Mouse (Mus musculus) stomach, postnatal 0 days (tissue): ENCODE measurements at regions not wholly inside any gene's neighbourhood (a gene's known extent, or its start where the extent isn't known, plus 50 kb on each side); places are given as distances from the start of the nearest gene placed in this dataset.

ENCODE experiments used
- ATAC-seq: fragments of 200-750 bp; cut with Nextera tagmentation; 2 replicates; pipeline ENCODE4 v1.8.0; 2017; ENCODE audit not compliant: low FRiP score, low TSS enrichment
- DNase-seq: peaks from one replicate; pipeline ENCODE4 v3.0.0-alpha.2; 2016; ENCODE audit warnings: low spot score
- H3K27ac ChIP-seq: fragments of 300-500 bp; sonication (generic); replicated peaks from 2 replicates; pipeline ENCODE4 v1.5.1; 2014; ENCODE audit warnings: mild to moderate bottlenecking, control low read depth
- H3K27me3 ChIP-seq: fragments of 300-500 bp; sonication (generic); 2 replicates; pipeline ENCODE4 v1.6.1; 2014; ENCODE audit warnings: low read length; ENCODE audit not compliant: control insufficient read depth, insufficient read depth
- H3K36me3 ChIP-seq: fragments of 300-500 bp; sonication (generic); 2 replicates; pipeline ENCODE4 v1.6.1; 2014; ENCODE audit warnings: low read length, mixed read lengths; ENCODE audit not compliant: control insufficient read depth, insufficient read depth
- H3K4me1 ChIP-seq: fragments of 300-500 bp; sonication (generic); replicated peaks from 2 replicates; pipeline ENCODE4 v1.6.1; 2014; ENCODE audit warnings: antibody characterized with exemption; ENCODE audit not compliant: control insufficient read depth, insufficient read depth
- H3K4me2 ChIP-seq: fragments of 300-500 bp; sonication (generic); replicated peaks from 2 replicates; pipeline ENCODE4 v1.6.1; 2014; ENCODE audit warnings: low read depth, mild to moderate bottlenecking, control low read depth, moderate library complexity
- H3K4me3 ChIP-seq: fragments of 300-500 bp; sonication (generic); 2 replicates; pipeline ENCODE4 v1.5.1; 2014; ENCODE audit warnings: low read depth, low read length, control low read depth
- H3K9ac ChIP-seq: fragments of 300-500 bp; sonication (generic); 2 replicates; pipeline ENCODE4 v1.6.1; 2014; ENCODE audit warnings: mild to moderate bottlenecking, low read length, control low read depth, mixed read lengths
- H3K9me3 ChIP-seq: fragments of 300-500 bp; sonication (generic); 2 replicates; pipeline ENCODE4 v1.6.1; 2016; ENCODE audit warnings: low read length; ENCODE audit not compliant: control insufficient read depth
- CTCF ChIP-seq: IDR thresholded peaks from 2 replicates; pipeline ENCODE4 v1.5.1; 2016; ENCODE audit warnings: antibody characterized with exemption, low read depth, mild to moderate bottlenecking, moderate library complexity
- EP300 ChIP-seq: optimal IDR thresholded peaks from 2 replicates; pipeline ENCODE3; 2016; ENCODE audit warnings: antibody characterized with exemption
- WGBS: fragments of 180-500 bp; shearing (Covaris S2); extraction: QIAGEN DNeasy Blood & Tissue Kit; methylation state at CpG from one replicate; pipeline ENCODE4 v1.1.7; 2014; 5-methylcytosine and 5-hydroxymethylcytosine counted together

DNA sequence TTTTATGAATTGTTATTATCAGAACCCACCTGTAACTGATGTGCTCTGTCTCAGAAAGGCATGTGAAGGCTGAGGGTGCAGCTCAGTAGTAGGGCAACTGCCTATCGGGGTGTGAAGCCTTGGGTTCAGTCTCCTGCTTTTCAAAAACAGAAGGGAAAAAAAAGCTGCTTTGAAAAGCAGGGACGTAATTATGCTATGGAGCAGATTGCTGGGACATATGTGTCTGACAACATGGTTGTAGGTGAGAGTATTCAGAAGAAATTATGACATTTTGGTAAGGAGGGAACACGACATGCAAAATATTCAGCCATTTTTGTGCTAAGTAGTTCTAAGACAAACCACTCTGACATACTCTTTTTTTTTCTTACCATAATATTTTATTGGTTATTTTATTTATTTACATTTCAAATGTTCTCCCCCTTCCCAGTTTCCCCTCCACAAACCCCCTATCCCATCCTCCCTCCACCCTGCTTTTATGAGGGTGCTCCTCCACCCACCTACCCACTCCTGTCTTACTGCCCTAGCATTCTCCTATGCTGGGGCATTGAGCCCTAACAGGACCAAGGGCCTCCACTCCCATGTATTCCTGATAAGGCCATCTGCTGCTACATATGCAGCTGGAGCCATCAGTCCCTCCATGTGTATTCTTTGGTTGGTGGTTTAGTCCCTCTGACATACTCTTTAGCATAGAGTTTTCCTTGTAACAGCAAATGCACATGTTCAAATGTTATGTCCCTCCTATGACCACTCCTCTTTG, 122.8 kb upstream of the Trpm3 start:
- ATAC-seq (no peak), DNase-seq (no peak)
- Histone ChIP-seq H3K36me3 (no peaks in the 10 kb centered on the region), H3K27ac (no peak overlapping the region), H3K4me1 (no peaks in the 10 kb centered on the region), H3K9ac (no peak overlapping the region), H3K4me2 (no peak overlapping the region), H3K4me3 (no peak overlapping the region), H3K9me3 (no peaks in the 10 kb centered on the region), H3K27me3 (no peaks in the 10 kb centered on the region)
- 89% methylated on average over 3 of the region's 3 CpGs for WGBS
- no peak for TF ChIP-seq CTCF
- TF ChIP-seq EP300, result no peak

DNA sequence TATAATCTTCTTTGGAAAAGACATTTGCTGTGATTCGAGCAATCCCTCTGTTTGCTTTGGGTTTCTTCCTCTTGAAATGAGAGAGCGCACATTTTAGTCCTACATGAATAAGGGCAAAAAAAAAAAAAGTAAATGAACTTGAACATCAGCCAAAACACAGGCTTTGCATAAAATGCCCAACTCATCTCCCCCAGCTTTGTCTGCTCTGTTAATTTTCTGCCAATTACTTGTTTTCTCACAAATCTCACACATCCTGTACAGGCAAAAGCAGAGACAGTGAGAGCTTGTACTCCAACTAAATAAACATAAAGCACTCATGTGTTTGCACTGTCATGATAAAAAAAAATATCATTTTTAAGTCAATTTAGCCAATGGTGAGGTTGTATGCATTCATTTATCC, 121.4 kb upstream of the Trpm3 start:
- Histone ChIP-seq H3K9ac (no peak overlapping the region), H3K27ac (no peak overlapping the region), H3K4me1 (no peaks in the 10 kb centered on the region), H3K4me2 (no peak overlapping the region), H3K4me3 (no peak overlapping the region), H3K9me3 (no peaks in the 10 kb centered on the region; the same call in 1 of the 2 replicates), H3K36me3 (no peaks in the 10 kb centered on the region), H3K27me3 (no peaks in the 10 kb centered on the region)
- 43% methylated on average over 2 of the region's 2 CpGs for WGBS
- TF ChIP-seq EP300 (no peak), CTCF (no peak)
- ATAC-seq (no peak), DNase-seq (no peak)

DNA sequence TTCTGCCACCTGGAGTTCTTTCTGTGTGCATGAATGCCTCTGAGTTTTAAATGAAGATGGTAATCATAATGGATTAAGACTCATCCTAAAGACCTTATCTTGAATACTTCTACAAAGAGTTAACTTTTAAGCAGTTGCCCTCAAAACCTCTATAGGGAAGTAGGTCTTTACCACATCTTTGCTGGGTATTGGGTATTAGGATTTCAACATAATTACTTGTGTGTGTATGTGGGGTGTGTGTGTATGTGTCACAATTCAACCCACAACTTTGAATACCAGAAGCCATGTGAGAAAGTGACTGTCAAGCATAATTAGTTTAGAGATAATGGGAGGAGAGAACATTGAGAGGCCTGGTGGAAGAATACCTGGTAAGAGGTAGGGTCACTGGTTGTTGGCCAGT, 111.3 kb upstream of the Trpm3 start:
- no peak overlapping the region for H3K9ac ChIP-seq
- ATAC-seq, result no peak

DNA sequence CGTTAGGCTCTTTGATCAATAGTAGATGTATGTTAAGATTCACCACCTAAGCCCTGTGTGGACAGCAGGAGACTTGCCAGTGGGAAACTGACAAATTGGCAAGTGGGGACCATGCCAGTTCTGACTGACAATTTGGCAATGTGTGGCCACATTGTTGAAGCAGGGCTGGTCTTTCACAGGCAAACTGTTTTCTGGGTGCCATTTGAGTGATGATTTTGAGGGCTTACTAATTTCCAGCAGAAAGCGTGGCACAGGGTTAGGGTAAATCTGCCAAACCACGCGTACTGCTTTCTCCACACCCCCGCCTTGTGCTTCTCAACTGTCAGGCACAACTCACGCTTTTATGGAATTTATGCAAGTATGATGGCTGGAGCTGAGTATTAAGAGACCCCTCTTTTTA, 91.2 kb upstream of the Trpm3 start:
- H3K9ac ChIP-seq, result no peak overlapping the region
- ATAC-seq, result no peak
- no peaks in the 10 kb centered on the region for H3K9me3 ChIP-seq
- no peaks in the 10 kb centered on the region for H3K27me3 ChIP-seq
- TF ChIP-seq CTCF (no peak), EP300 (no peak)
- WGBS, result 79% methylated on average over 6 of the region's 6 CpGs
- no peaks in the 10 kb centered on the region for H3K4me1 ChIP-seq
- DNase-seq, result no peak
- no peak overlapping the region for H3K27ac ChIP-seq
- H3K36me3 ChIP-seq, result no peaks in the 10 kb centered on the region
- H3K4me2 ChIP-seq, result no peak overlapping the region
- no peak overlapping the region for H3K4me3 ChIP-seq

More for the DNA sequence above, 111.3 kb upstream of the Trpm3 start:
- TF ChIP-seq CTCF, result no peak
- H3K27ac ChIP-seq, result no peak overlapping the region
- H3K4me2 ChIP-seq, result no peak overlapping the region
- H3K4me1 ChIP-seq, result no peaks in the 10 kb centered on the region
- H3K36me3 ChIP-seq, result no peaks in the 10 kb centered on the region
- no peaks in the 10 kb centered on the region for H3K9me3 ChIP-seq
- no peaks in the 10 kb centered on the region for H3K27me3 ChIP-seq
- H3K4me3 ChIP-seq, result no peak overlapping the region
- DNase-seq, result no peak

DNA sequence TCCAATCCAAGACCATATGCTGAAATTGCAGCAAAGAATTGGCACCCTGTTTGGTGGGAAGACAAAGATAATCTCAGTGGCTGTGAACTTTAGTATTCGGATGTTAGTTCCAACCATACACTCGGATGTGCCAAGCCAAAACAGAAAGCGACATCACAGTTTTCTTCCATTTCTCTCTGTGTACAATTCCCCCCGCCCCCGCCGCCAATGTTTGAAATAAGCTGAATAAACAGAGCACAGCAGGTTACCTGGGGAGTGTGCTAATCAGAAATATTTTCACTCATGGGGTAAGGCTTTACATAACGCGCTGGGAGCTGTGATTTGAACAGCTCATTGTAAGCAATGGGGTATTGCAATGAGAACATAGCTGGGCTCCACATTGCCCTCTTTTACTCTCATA, 72.5 kb upstream of the Trpm3 start:
- TF ChIP-seq CTCF (no peak), EP300 (no peak)
- WGBS, result 47% methylated on average over 8 of the region's 8 CpGs
- H3K4me3 ChIP-seq, result no peak overlapping the region
- H3K36me3 ChIP-seq, result no peaks in the 10 kb centered on the region
- H3K4me1 ChIP-seq, result no peaks in the 10 kb centered on the region
- H3K27ac ChIP-seq, result no peak overlapping the region
- no peak overlapping the region for H3K9ac ChIP-seq
- H3K9me3 ChIP-seq, result no peaks in the 10 kb centered on the region
- H3K27me3 ChIP-seq, result no peaks in the 10 kb centered on the region
- no peak for ATAC-seq
- DNase-seq, result no peak
- no peak overlapping the region for H3K4me2 ChIP-seq

DNA sequence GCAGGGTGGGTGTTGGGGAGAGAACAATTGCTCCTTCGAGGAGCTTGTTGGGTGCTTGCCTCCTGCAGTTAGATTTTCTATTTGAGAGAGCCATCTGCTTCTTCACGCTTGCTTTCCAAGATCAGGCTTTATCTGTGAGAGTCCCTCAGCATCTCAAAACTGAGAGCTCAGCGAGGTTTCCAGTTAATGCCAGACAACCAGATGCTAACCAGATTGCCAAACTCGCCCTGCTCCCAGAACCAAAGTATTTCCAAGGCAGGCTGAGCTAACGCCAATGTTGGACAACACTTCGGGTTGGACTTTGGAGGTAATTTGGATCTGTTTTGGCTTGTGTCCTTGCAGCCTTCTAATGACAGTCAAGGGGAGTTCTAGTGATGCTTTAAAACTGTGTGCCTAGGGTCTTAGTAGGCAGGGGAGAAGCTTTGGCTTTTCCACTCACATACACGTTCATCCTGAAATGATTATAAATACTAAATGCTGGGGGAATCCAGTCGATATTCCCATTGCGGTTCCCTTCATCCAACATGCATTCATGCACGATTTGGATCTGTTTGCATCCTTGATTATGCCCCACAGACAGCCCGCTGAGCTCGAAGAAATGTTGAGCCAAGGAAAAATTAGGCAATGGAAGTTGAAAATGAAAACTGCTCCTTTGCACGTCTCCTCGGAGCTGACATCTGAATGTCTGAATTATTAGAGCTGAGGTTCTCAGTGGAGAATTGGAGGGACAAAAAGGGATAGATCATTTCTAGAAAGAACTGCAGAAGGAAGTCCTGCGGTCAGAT, 68.4 kb upstream of the Trpm3 start:
- Histone ChIP-seq H3K9me3 (no peaks in the 10 kb centered on the region), H3K4me2 (no peak overlapping the region), H3K36me3 (no peaks in the 10 kb centered on the region), H3K4me1 (no peaks in the 10 kb centered on the region), H3K27me3 (no peaks in the 10 kb centered on the region), H3K27ac (no peak overlapping the region), H3K4me3 (no peak overlapping the region), H3K9ac (no peak overlapping the region)
- DNase-seq (no peak), ATAC-seq (no peak)
- TF ChIP-seq CTCF, result no peak
- no peak for TF ChIP-seq EP300
- WGBS, result 74% methylated on average over 15 of the region's 15 CpGs
